Mouse (Mus musculus): ENCODE measurements around the gene Cfap157.

GRCm38 (mm10) chr2:32779131-32779530 lies 5.1 kb downstream of the Cfap157 start:
- no peak for TF ChIP-seq POLR2A (IDR thresholded peaks at IDR 0.05; ENCODE audit: insufficient read depth, low read length)
- TF ChIP-seq CTCF (IDR thresholded peaks at IDR 0.05; ENCODE audit: low read depth, low read length) = peak; percentile 95

All from ES-Bruce4 (cell line).